Mouse (Mus musculus) mesoderm, embryonic 11.5 days (tissue): ENCODE measurements around the gene Rnase2a.
"Not testable (repeated sequence)": the region's sequence is repeated elsewhere in the genome, so short reads cannot be mapped to it uniquely, and the experiment has no call there.

Source experiments
- DNase-seq: peaks from one replicate; pipeline ENCODE4 v3.0.0-alpha.2; 2012; ENCODE audit warnings: low read depth, low spot score

The Rnase2a gene

GRCm38 (mm10) chr14:51256041-51256440, at the start of gene Rnase2a:
Gene Rnase2a (minus strand): TSS chr14:51256112.
- no peak for DNase-seq

- DNase-seq = no peak
Measured at GRCm38 (mm10) chr14:51291505-51291904, 35.6 kb upstream of the Rnase2a start.

GRCm38 (mm10) chr14:51278515-51278914, 22.6 kb upstream of the Rnase2a start:
- DNase-seq = not testable (repeated sequence)

- DNase-seq = no peak
Measured at GRCm38 (mm10) chr14:51268677-51269076, 12.8 kb upstream of the Rnase2a start.

- DNase-seq = peak; percentile 71
Measured at GRCm38 (mm10) chr14:51266113-51266512, 10.2 kb upstream of the Rnase2a start.

GRCm38 (mm10) chr14:51265667-51266066, 9.8 kb upstream of the Rnase2a start:
- no peak for DNase-seq

- DNase-seq = no peak
Measured at GRCm38 (mm10) chr14:51262397-51262796, 6.5 kb upstream of the Rnase2a start.

- no peak for DNase-seq
Measured at GRCm38 (mm10) chr14:51259741-51260140, 3.8 kb upstream of the Rnase2a start.

- DNase-seq = no peak
Measured at GRCm38 (mm10) chr14:51253569-51253968, 2.3 kb downstream of the Rnase2a start.

- not testable (repeated sequence) for DNase-seq
Measured at GRCm38 (mm10) chr14:51252206-51252605, 3.7 kb downstream of the Rnase2a start.

- no peak for DNase-seq
Measured at GRCm38 (mm10) chr14:51250348-51250747, 5.6 kb downstream of the Rnase2a start.

- DNase-seq = no peak
Measured at GRCm38 (mm10) chr14:51247736-51248135, 8.2 kb downstream of the Rnase2a start.

- peak; percentile 66 for DNase-seq
Measured at GRCm38 (mm10) chr14:51240899-51241298, 15.0 kb downstream of the Rnase2a start.

GRCm38 (mm10) chr14:51237488-51237887, 18.4 kb downstream of the Rnase2a start:
- DNase-seq = not testable (repeated sequence)

GRCm38 (mm10) chr14:51229657-51230056, 26.3 kb downstream of the Rnase2a start:
- not testable (repeated sequence) for DNase-seq

- not testable (repeated sequence) for DNase-seq
Measured at GRCm38 (mm10) chr14:51220075-51220474, 35.8 kb downstream of the Rnase2a start.
